Mouse (Mus musculus) embryonic fibroblast, embryonic 13.5 days (primary cell): ENCODE results near the gene Gm20388.

Source experiments
- CTCF ChIP-seq: IDR thresholded peaks from 2 replicates; pipeline ENCODE4 v1.5.1; 2011; ENCODE audit warnings: mild to moderate bottlenecking, control low read depth, low read length, moderate library complexity, borderline replicate concordance; ENCODE audit not compliant: insufficient read depth
- POLR2A ChIP-seq: IDR thresholded peaks from 2 replicates; pipeline ENCODE4 v1.6.1; 2011; ENCODE audit warnings: low read depth, mild to moderate bottlenecking, control low read depth, low read length, moderate library complexity

DNA sequence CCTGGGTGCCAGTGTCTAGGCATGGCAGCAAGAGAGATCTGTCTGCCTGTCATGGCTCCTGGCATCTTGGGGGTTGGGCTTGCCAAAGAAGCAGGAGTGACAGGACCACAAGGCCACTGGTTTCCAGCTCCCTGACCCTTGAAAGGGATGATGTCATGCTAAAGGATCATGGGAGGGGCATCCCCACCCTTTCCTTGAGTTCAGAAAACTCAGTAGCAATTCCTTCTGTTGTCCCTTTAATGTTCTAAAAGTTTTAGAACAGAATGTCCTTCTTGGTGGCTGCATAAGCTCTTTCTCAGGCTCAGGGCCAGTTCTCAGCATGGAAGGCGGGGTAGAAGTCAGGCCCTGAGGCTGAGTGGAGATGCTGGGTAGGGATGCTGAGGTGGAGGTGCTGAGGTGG lies 262.6 kb downstream of the Gm20388 start:
- TF ChIP-seq POLR2A (no peak), CTCF (no peak)
